Mouse (Mus musculus) midbrain, embryonic 14.5 days (tissue): ENCODE data around the gene Ptpro. TPM values are rescaled to one million over a fixed set of nuclear protein-coding genes. Genes with fewer than 3 reads are reported as not detected.

ENCODE experiments used
- ATAC-seq: fragments of 200-750 bp; cut with Nextera tagmentation; 2 replicates; pipeline ENCODE4 v1.8.0; 2017; ENCODE audit warnings: moderate number of reproducible peaks, moderate library complexity; ENCODE audit not compliant: low FRiP score, low TSS enrichment
- DNase-seq: peaks from one replicate; pipeline ENCODE4 v3.0.0-alpha.2; 2015
- H3K27ac ChIP-seq: fragments of 300-500 bp; sonication (generic); replicated peaks from 2 replicates; pipeline ENCODE4 v1.5.1; 2014; ENCODE audit warnings: mild to moderate bottlenecking, low read depth, low read length, moderate library complexity
- H3K27me3 ChIP-seq: fragments of 300-500 bp; sonication (generic); 2 replicates; pipeline ENCODE4 v1.6.1; 2014; ENCODE audit warnings: low read length, control low read depth, mixed read lengths; ENCODE audit not compliant: control insufficient read depth, insufficient read depth
- H3K36me3 ChIP-seq: fragments of 300-500 bp; sonication (generic); 2 replicates; pipeline ENCODE4 v1.6.1; 2014; ENCODE audit warnings: low read length, control low read depth; ENCODE audit not compliant: control insufficient read depth, insufficient read depth
- H3K4me1 ChIP-seq: fragments of 300-500 bp; sonication (generic); 2 replicates; pipeline ENCODE4 v1.6.1; 2014; ENCODE audit warnings: mild to moderate bottlenecking, antibody characterized with exemption, low read length, control low read depth; ENCODE audit not compliant: control insufficient read depth, insufficient read depth
- H3K4me2 ChIP-seq: fragments of 300-500 bp; sonication (generic); 2 replicates; pipeline ENCODE4 v1.6.1; 2014; ENCODE audit warnings: mild to moderate bottlenecking, low read length, moderate library complexity
- H3K4me3 ChIP-seq: fragments of 300-500 bp; sonication (generic); replicated peaks from 2 replicates; pipeline ENCODE4 v1.5.1; 2014; ENCODE audit warnings: low read depth, low read length
- H3K9ac ChIP-seq: fragments of 300-500 bp; sonication (generic); replicated peaks from 2 replicates; pipeline ENCODE4 v1.6.1; 2014; ENCODE audit warnings: mild to moderate bottlenecking, low read length, moderate library complexity
- H3K9me3 ChIP-seq: fragments of 300-500 bp; sonication (generic); 2 replicates; pipeline ENCODE4 v1.6.1; 2016; ENCODE audit warnings: low read length, control low read depth, mixed read lengths; ENCODE audit not compliant: control insufficient read depth
- WGBS: fragments of 180-500 bp; shearing (Covaris S2); extraction: QIAGEN DNeasy Blood & Tissue Kit; methylation state at CpG from one replicate; pipeline ENCODE4 v1.1.7; 2014; 5-methylcytosine and 5-hydroxymethylcytosine counted together
- polyA plus RNA-seq: library from polyadenylated mRNA; unstranded; fragments of >200 nt; fragmentation: Nextera tagmentation; extraction: Ambion mirVana; gene quantifications from 2 replicates; pipeline ENCODE4 v1.2.1, GENCODE M21; 2014

Gene Ptpro
- polyA plus RNA-seq, 1 experiment from 2014 or later = 80.6 TPM

- no peaks in the 10 kb centered on the region for H3K9me3 ChIP-seq
- no peak overlapping the region for H3K9ac ChIP-seq
- ATAC-seq (no peak), DNase-seq (no peak)
- no peak overlapping the region for H3K4me3 ChIP-seq
- no peak overlapping the region for H3K4me2 ChIP-seq
- H3K27ac ChIP-seq = no peak overlapping the region
- 95% methylated on average over 2 of the region's 2 CpGs for WGBS
- no peaks in the 10 kb centered on the region for H3K36me3 ChIP-seq
- no peaks in the 10 kb centered on the region for H3K27me3 ChIP-seq
- no peaks in the 10 kb centered on the region for H3K4me1 ChIP-seq
Measured at GRCm38 (mm10) chr6:137496562-137496961, 244.4 kb downstream of the Ptpro start.

GRCm38 (mm10) chr6:137497208-137497835, 245.2 kb downstream of the Ptpro start:
- Histone ChIP-seq H3K9ac (no peak overlapping the region), H3K27ac (no peak overlapping the region), H3K9me3 (no peaks in the 10 kb centered on the region), H3K36me3 (no peaks in the 10 kb centered on the region), H3K27me3 (no peaks in the 10 kb centered on the region), H3K4me3 (no peak overlapping the region), H3K4me2 (no peak overlapping the region), H3K4me1 (no peaks in the 10 kb centered on the region)
- ATAC-seq (no peak), DNase-seq (no peak)
- WGBS = 86% methylated on average over 8 of the region's 8 CpGs

DNA sequence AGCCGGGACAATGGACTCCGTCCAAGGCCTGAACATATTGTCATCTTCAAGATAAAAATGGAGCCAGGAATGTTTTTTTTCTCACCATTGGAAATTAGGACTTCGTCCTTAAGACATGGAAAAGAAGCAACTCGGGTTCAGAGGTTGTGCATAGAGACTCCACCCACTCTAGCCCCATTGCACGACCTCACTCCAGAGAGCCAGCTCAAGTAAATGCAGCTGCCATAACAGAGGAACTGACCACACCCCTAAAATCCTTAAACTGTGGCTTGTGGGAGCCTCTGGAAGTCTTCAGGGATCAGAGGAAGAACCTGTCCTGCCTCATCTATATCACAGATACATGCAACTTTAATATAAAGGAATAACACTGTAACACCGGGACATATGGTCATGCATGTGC, 246.7 kb downstream of the Ptpro start:
- Histone ChIP-seq H3K4me3 (no peak overlapping the region), H3K9me3 (no peaks in the 10 kb centered on the region), H3K9ac (no peak overlapping the region), H3K36me3 (no peaks in the 10 kb centered on the region), H3K4me1 (no peaks in the 10 kb centered on the region), H3K4me2 (no peak overlapping the region), H3K27ac (no peak overlapping the region), H3K27me3 (no peaks in the 10 kb centered on the region)
- DNase-seq (no peak), ATAC-seq (no peak)
- WGBS = 79% methylated on average over 6 of the region's 6 CpGs

DNA sequence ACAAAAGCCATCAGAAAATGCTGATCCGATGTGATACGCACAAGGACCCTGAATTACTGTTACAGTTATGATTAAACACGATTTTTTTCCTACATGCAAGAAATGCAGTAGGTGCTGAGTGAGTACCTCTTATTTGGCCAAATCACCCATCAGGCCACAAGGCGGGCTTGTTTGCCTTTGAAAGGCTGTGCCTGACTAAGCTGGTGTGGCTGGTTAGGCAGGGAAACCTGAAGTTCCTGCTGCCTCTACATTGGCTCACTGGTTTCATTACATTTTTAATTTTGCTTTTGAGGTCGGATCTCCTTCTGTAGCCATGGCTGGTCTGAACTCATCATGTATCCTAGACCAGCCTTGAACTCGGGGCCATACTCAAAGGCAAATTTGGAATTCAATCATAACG, 250.9 kb downstream of the Ptpro start:
- no peaks in the 10 kb centered on the region for H3K4me1 ChIP-seq
- H3K27me3 ChIP-seq = no peaks in the 10 kb centered on the region
- ATAC-seq (no peak), DNase-seq (no peak)
- 89% methylated on average over 7 of the region's 7 CpGs for WGBS
- H3K27ac ChIP-seq = no peak overlapping the region
- H3K4me3 ChIP-seq = no peak overlapping the region
- no peaks in the 10 kb centered on the region for H3K36me3 ChIP-seq
- H3K9ac ChIP-seq = no peak overlapping the region
- H3K4me2 ChIP-seq = no peak overlapping the region
- no peaks in the 10 kb centered on the region for H3K9me3 ChIP-seq

GRCm38 (mm10) chr6:137503462-137503861, 251.3 kb downstream of the Ptpro start:
- Histone ChIP-seq H3K27ac (no peak overlapping the region), H3K36me3 (no peaks in the 10 kb centered on the region), H3K9ac (no peak overlapping the region), H3K4me3 (no peak overlapping the region), H3K4me1 (no peaks in the 10 kb centered on the region), H3K27me3 (no peaks in the 10 kb centered on the region), H3K9me3 (no peaks in the 10 kb centered on the region), H3K4me2 (no peak overlapping the region)
- DNase-seq (no peak), ATAC-seq (no peak)
- WGBS = 84% methylated on average over 8 of the region's 8 CpGs

DNA sequence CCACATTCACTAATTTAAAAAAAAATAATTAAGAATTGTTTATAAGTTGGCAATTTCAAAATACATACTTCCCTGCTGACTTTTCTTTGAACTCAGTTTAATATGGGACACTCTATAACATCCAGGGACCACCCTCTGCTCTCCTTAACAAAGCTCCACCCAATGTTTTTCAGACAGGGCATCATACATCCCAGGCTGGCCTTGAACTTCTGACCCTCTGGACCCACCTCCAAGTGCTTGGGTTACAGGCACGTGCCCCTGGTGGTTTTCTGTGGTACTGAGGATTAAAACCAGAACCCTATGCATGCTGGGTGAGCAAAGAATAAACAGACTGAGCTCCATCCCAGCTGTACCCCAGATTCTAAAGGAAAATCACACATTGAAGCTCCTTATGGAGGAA, 251.9 kb downstream of the Ptpro start:
- H3K9ac ChIP-seq = no peak overlapping the region
- WGBS = 57% methylated on average over 1 of the region's 1 CpGs

DNA sequence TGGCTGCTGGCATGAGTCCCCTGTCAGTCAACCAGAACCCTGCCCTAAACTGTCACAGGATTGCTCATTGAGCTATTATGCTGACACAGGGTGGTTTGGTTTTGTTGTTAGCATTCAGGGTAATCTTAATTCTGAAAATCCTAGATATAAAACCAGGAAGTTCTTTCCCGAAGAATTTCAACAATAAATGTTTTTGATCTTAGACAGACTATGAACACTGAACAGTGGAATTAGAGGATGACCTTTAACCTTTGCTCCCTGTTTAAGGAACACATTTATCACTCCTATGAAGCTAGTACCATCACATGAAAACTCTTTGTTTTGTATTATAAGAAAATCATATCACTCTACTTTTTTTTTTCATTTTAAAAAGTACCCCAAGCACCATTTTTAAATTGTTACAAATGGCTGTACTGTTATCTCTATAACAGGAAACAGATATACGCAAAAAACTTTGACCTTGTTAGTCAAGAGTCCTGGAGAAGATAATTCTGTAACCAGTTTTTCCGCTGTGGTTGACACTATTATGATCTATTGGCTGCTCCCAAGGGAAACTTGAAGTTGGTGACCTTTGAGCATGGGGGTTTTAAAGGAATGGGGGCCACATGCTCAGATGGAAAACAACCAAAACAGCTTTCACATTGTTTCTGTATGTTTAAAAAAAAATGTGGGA, 253.6 kb downstream of the Ptpro start:
- no peak overlapping the region for H3K9ac ChIP-seq
- DNase-seq (no peak), ATAC-seq (no peak)
- H3K4me2 ChIP-seq = no peak overlapping the region
- no peaks in the 10 kb centered on the region for H3K36me3 ChIP-seq
- H3K9me3 ChIP-seq = no peaks in the 10 kb centered on the region
- 86% methylated on average over 3 of the region's 3 CpGs for WGBS
- H3K27me3 ChIP-seq = no peaks in the 10 kb centered on the region
- no peak overlapping the region for H3K27ac ChIP-seq
- H3K4me3 ChIP-seq = no peak overlapping the region
- H3K4me1 ChIP-seq = no peaks in the 10 kb centered on the region

More for the DNA sequence above, 251.9 kb downstream of the Ptpro start:
- no peaks in the 10 kb centered on the region for H3K36me3 ChIP-seq
- no peak overlapping the region for H3K4me3 ChIP-seq
- no peaks in the 10 kb centered on the region for H3K4me1 ChIP-seq
- DNase-seq (no peak), ATAC-seq (no peak)
- no peaks in the 10 kb centered on the region for H3K27me3 ChIP-seq
- H3K9me3 ChIP-seq = no peaks in the 10 kb centered on the region
- H3K27ac ChIP-seq = no peak overlapping the region
- no peak overlapping the region for H3K4me2 ChIP-seq

DNA sequence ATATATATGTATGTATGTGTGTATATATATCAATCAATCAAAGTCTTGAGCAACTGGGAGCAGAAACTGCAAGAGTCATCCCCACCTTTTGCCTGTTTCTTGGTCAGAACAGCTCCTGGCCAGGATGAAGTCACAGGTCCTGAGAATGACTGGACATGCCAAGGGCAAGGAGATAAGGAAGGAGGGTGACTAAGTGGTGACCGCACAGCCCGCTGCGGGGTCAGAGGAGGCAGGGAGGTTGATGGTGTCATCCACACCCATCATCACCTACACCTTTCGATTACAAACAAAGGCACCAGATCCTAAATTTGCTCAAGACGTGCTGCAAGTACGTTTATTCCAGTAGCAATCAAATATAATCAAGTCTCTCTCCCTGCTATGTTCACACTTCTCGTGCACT, 254.4 kb downstream of the Ptpro start:
- H3K36me3 ChIP-seq = no peaks in the 10 kb centered on the region
- no peaks in the 10 kb centered on the region for H3K9me3 ChIP-seq
- ATAC-seq (no peak), DNase-seq (no peak)
- H3K4me1 ChIP-seq = no peaks in the 10 kb centered on the region
- no peak overlapping the region for H3K4me3 ChIP-seq
- WGBS = 97% methylated on average over 7 of the region's 7 CpGs
- H3K27ac ChIP-seq = no peak overlapping the region
- no peak overlapping the region for H3K9ac ChIP-seq
- H3K4me2 ChIP-seq = no peak overlapping the region
- H3K27me3 ChIP-seq = no peaks in the 10 kb centered on the region

- Histone ChIP-seq H3K27ac (no peak overlapping the region), H3K9ac (no peak overlapping the region), H3K9me3 (no peaks in the 10 kb centered on the region), H3K36me3 (no peaks in the 10 kb centered on the region), H3K4me3 (no peak overlapping the region), H3K4me2 (no peak overlapping the region), H3K4me1 (no peaks in the 10 kb centered on the region), H3K27me3 (no peaks in the 10 kb centered on the region)
- DNase-seq (no peak), ATAC-seq (no peak)
- 94% methylated on average over 19 of the region's 19 CpGs for WGBS
Measured at GRCm38 (mm10) chr6:137508936-137509335, 256.8 kb downstream of the Ptpro start.
